Mouse (Mus musculus) gastrocnemius, adult 2 months (tissue): Measurements from ENCODE around the gene Olfr1066. TPM values are rescaled to one million over a fixed set of nuclear protein-coding genes. Genes with fewer than 3 reads are reported as not detected.
"Not testable (repeated sequence)": the region's sequence is repeated elsewhere in the genome, so short reads cannot be mapped to it uniquely, and the experiment has no call there.

Experiments
- DNase-seq: peaks from one replicate; pipeline ENCODE4 v3.0.0; 2022
- H3K27ac ChIP-seq: fragments of 200-600 bp; 2 replicates; pipeline ENCODE4 v1.8.1; 2022; ENCODE audit warnings: mild to moderate bottlenecking
- H3K4me3 ChIP-seq: fragments of 200-600 bp; 2 replicates; pipeline ENCODE4 v1.8.1; 2022; ENCODE audit warnings: mild to moderate bottlenecking, moderate library complexity
- CTCF ChIP-seq: fragments of 200-600 bp; IDR thresholded peaks from 2 replicates; pipeline ENCODE4 v1.8.1; 2022; ENCODE audit warnings: antibody characterized with exemption, mild to moderate bottlenecking, moderate library complexity
- intact Hi-C: fragments of 180-260 bp; cut with DNase I; formaldehyde crosslinking; loops from one replicate; pipeline ENCODE4 v1.15.1; 2025
- long read RNA-seq, 2 experiments: library from polyadenylated mRNA; stranded (forward); transcript quantifications; one replicate each; pipeline ENCODE4 v2.0.0; 2021
- total RNA-seq, 2 experiments: library from RNA; stranded (reverse); gene quantifications; 2 replicates each; pipeline ENCODE4 v1.2.3; 2021

The Olfr1066 gene
- not detected for total RNA-seq
- long read RNA-seq, experiment 1 = 0 reads
- long read RNA-seq, experiment 2 = 0 reads

- no peak for DNase-seq
- Histone ChIP-seq H3K27ac (no peak within 1 kb of the TSS), H3K4me3 (no peak within 1 kb of the TSS)
- intact Hi-C loops = no loop called here
- no peak for TF ChIP-seq CTCF
These were observed at the start of gene Olfr1066 for GRCm38 (mm10) chr2:86456169-86456568. Olfr1066 (minus strand) TSS chr2:86456269.

DNA sequence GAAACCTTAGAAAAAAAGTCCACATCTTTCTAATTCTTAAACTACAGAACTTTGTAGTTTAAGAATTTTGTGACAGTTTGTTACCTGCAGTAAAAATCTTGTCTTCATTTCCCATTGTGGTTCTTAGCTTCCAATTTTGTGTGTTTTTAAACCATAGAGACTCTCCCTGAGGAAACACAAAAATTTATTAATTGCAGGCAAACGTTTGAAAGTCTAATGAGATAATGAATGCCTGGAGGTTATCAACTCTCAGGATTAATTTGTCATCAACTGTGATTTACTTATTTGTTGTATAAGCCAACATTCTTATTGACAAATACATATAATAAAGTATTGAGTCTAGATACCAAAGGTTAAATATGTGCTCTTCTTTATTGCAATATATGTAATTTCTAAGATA, 31.2 kb upstream of the Olfr1066 start, which contains the start of gene Olfr228:
Olfr228 (minus strand) TSS at position 101 of the 400 bp plus-strand sequence.
- no peak within 1 kb of the TSS for H3K4me3 ChIP-seq

DNA sequence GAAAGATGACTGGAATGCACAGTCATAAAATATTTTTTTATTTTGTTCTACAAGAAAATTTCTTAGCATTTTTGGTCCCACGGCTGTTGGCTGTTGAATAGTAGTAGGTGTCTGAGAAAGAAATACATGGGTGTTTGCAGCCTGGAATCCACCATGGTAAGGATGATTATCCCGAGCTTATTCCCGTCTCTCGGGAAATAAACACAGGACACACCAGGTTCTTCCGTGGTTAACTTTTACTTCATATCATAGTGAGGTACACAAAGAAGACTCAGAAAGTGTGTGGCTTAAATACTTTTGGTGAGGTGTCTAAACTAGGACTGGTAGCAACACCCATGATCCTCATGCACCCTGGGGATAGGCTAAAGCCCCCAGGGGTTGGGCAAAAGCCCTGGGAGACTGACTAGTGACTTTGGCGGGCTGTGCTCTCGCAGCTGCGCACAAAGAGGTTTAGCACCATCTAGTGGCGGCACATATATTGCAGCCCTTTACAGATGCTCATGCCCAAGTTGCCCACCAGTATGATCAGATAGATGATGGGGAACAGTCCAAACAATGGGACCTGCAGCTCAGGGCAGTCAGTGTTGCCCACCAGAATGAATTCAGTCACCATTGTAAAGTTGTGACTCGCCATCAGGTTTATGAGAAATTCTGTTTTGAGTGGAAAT, 8.5 kb upstream of the Olfr1066 start:
- intact Hi-C loops = loop anchor here (5.0 kb wide), 1 partner anchor 737 kb away; no protein-coding TSS in a partner anchor
- H3K4me3 ChIP-seq = no peak overlapping the region
- DNase-seq = peak; percentile 23
- H3K27ac ChIP-seq = no peak overlapping the region
- peak; percentile 74 for TF ChIP-seq CTCF

More for the DNA sequence above, 31.2 kb upstream of the Olfr1066 start, which contains the start of gene Olfr228:
- H3K27ac ChIP-seq = no peak within 1 kb of the TSS
- intact Hi-C loops = no loop called here
- DNase-seq = no peak
- TF ChIP-seq CTCF = no peak

GRCm38 (mm10) chr2:86460434-86460833, 4.4 kb upstream of the Olfr1066 start:
- no peak overlapping the region for H3K4me3 ChIP-seq
- no peak for TF ChIP-seq CTCF
- intact Hi-C loops = loop anchor here (5.0 kb wide), 1 partner anchor 733 kb away; no protein-coding TSS in a partner anchor
- H3K27ac ChIP-seq = no peak overlapping the region
- no peak for DNase-seq

DNA sequence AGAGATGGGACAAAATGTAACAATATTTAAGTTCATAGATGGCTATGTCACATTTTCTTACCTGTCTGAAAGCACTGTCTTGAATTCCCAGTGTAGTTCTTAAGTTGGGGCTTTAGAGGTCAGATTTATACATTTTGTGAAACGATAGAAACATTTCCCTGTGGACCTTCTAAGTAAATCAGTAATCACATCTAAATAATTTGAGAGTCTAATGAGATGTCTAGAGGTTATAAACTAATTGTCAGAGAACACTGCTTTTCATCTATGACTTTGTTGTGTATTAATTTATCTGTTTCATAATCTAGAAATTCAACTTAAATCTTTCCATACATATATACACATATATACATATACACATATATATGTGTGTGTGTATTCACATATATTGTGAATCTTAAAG, 5.6 kb downstream of the Olfr1066 start, which contains the start of gene Olfr1065:
Olfr1065 (minus strand) TSS at position 101 of the 400 bp plus-strand sequence.
- DNase-seq, intact Hi-C loops, H3K4me3 ChIP-seq, H3K27ac ChIP-seq: not testable (repeated sequence)

GRCm38 (mm10) chr2:86442101-86442500, 14.0 kb downstream of the Olfr1066 start:
- H3K4me3 ChIP-seq, DNase-seq, intact Hi-C loops, H3K27ac ChIP-seq: not testable (repeated sequence)

DNA sequence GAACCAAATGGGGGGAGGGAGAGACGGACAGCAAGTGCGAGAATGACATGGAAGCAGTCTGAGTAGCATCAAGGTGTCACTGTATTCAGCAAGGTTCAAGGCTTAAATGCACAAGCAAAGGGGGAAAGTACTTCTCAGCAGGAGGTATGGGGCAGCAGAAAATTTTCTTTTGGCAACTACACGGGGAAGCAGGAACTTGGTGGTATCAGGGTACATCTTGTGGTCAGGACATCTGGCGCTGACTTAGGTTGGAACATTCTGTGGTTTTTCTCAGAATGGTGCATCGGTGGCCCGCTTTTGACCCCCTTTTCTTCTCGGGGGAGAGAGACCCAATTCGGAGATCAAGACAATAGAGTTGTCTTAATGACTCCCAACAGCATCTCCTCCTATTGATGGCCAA, 27.6 kb downstream of the Olfr1066 start:
- H3K27ac ChIP-seq, DNase-seq, intact Hi-C loops, H3K4me3 ChIP-seq: not testable (repeated sequence)

- DNase-seq, H3K27ac ChIP-seq, H3K4me3 ChIP-seq, intact Hi-C loops: not testable (repeated sequence)
These were observed 29.4 kb downstream of the Olfr1066 start, which contains the start of gene Olfr1062 for GRCm38 (mm10) chr2:86426649-86427048. Olfr1062 (minus strand) TSS chr2:86426749.

DNA sequence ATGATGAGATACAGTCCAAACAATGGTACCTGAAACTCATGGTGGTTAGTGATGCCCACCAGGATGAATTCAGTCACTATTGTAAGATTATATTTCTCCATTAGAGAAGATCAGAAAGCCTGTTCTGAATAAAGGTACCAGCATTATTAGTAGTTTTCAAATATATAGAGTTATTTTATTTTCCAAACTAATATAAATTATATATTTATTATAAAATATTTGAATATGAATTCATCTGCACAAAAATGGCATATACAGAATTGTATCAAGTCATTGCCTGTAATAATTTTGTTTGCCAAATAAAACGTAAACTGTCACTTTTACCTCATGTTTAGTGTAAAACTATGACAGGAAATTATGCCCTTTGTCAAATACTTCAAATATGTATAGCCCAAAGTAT, 42.1 kb downstream of the Olfr1066 start, which contains the start of gene Olfr1061:
Olfr1061 (minus strand) TSS at position 101 of the 400 bp plus-strand sequence.
- intact Hi-C loops = no loop called here
- TF ChIP-seq CTCF = no peak

More for the DNA sequence above, 42.1 kb downstream of the Olfr1066 start, which contains the start of gene Olfr1061:
- DNase-seq = no peak
- H3K27ac ChIP-seq = no peak within 1 kb of the TSS
- H3K4me3 ChIP-seq = no peak within 1 kb of the TSS

Other genes starting within 250 kb of the Olfr1066 start
- not detected for gene Olfr1046, start 237.0 kb downstream of the Olfr1066 start, total RNA-seq
- not detected for gene Olfr1047, start 224.9 kb downstream of the Olfr1066 start, total RNA-seq
- gene Olfr1048, start 216.0 kb downstream of the Olfr1066 start, total RNA-seq = not detected
- not detected for gene Olfr1049, start 197.9 kb downstream of the Olfr1066 start, total RNA-seq
- gene Olfr1051, start 177.2 kb downstream of the Olfr1066 start, total RNA-seq = not detected
- gene Olfr1052, start 163.8 kb downstream of the Olfr1066 start, total RNA-seq = not detected
- not detected for gene Olfr1053, start 141.0 kb downstream of the Olfr1066 start, total RNA-seq
- gene Olfr1054, start 120.8 kb downstream of the Olfr1066 start, total RNA-seq = not detected
- not detected for gene Olfr1055, start 106.0 kb downstream of the Olfr1066 start, total RNA-seq
- not detected for gene Olfr1056, start 93.8 kb downstream of the Olfr1066 start, total RNA-seq
- not detected for gene Olfr1057, start 77.9 kb downstream of the Olfr1066 start, total RNA-seq
- not detected for gene Olfr1058, start 67.7 kb downstream of the Olfr1066 start, total RNA-seq
- not detected for gene Olfr1061, start 42.2 kb downstream of the Olfr1066 start, total RNA-seq
- not detected for gene Olfr1062, start 29.5 kb downstream of the Olfr1066 start, total RNA-seq
- not detected for gene Olfr1065, start 5.7 kb downstream of the Olfr1066 start, total RNA-seq
- gene Olfr228, start 31.1 kb upstream of the Olfr1066 start, total RNA-seq = not detected
- not detected for gene Olfr1076, start 52.2 kb upstream of the Olfr1066 start, total RNA-seq
- gene Olfr1079, start 86.2 kb upstream of the Olfr1066 start, total RNA-seq = not detected
- gene Olfr1080, start 102.0 kb upstream of the Olfr1066 start, total RNA-seq = not detected
- gene Olfr1082, start 142.7 kb upstream of the Olfr1066 start, total RNA-seq = not detected
- not detected for gene Olfr1084, start 183.5 kb upstream of the Olfr1066 start, total RNA-seq
- gene Olfr1085, start 205.8 kb upstream of the Olfr1066 start, total RNA-seq = not detected
- gene Olfr1086, start 223.8 kb upstream of the Olfr1066 start, total RNA-seq = not detected
- gene Olfr1087, start 242.1 kb upstream of the Olfr1066 start, total RNA-seq = not detected